ENCODE assay signal across 18 mouse cellular contexts in the genomic region with DNA sequence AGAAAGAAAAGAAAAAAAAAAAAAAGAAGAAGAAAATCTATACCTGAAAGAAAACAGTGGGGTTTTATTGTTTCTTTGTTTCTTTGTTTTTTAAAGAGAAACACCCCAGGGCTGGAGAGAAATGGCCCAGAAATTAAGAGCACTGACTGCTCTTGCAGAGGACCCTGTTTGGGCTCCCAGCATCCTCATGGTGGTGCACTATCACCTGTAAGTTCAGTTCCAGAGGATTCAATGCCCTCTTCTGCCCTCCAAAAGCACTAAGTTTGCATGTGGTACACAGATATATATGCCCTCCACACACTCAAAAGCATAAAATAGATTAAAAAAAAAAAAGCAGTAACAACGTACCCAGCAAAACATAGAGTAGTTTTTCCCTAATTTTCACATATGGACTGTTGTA.
DNase-seq lines count a peak whose midpoint lies in the region; TF ChIP-seq lines count a peak whose summit lies in the region.
"Had no signal": no experiment of that assay in that cellular context is flagged by ENCODE, and none has a peak within 500 bp of the region (broad histone marks: within the 10 kb centered on the region; RNA-seq: fewer than 3 reads in every experiment).

No protein-coding gene starts in this region.

- 95% methylated on average over 1 of the region's 1 CpGs for WGBS in kidney, adult 2 months
- 100% methylated on average over 1 of the region's 1 CpGs for WGBS in thymus, adult 2 months

- no peak overlapping the region for H3K4me3 ChIP-seq in kidney, adult 2 months (ENCODE audit: insufficient read depth, low read depth, low read length)
- H3K4me3 ChIP-seq in thymus, adult 2 months (ENCODE audit: control insufficient read depth, insufficient read depth, low read length), result no peak overlapping the region
- H3K4me3 ChIP-seq: embryonic facial prominence, embryonic 15.5 days; heart, embryonic 15.5 days; liver, embryonic 13.5 days; lung, embryonic 15.5 days had no signal

- TF ChIP-seq POLR2A in kidney, adult 2 months (IDR thresholded peaks at IDR 0.05; ENCODE audit: low read depth, low read length), result no peak
- no peak for TF ChIP-seq POLR2A in thymus, adult 2 months (IDR thresholded peaks at IDR 0.05; ENCODE audit: control insufficient read depth, extremely low read depth, insufficient read depth, low read length, poor library complexity)

- peak; percentile 42 to 48 for DNase-seq in cerebellum, postnatal 10 days
- DNase-seq in cerebellum, postnatal 25 days, result no peak
- DNase-seq in kidney, postnatal 36 days, result peak; percentile 19 to 50
- no peak for DNase-seq in kidney, adult 2 months
- DNase-seq in thymus, adult 2 months, result peak; percentile 32
- no peak for DNase-seq in thymus, postnatal 0 days (ENCODE audit: low spot score)
- DNase-seq in spleen, postnatal 36 days (ENCODE audit: low spot score in 2 of 2), result no peak
- DNase-seq: cerebellum, adult 2 months; gastrocnemius, postnatal 10 days; kidney, adult 8-10 months; kidney, postnatal 14 days; liver, embryonic 13.5 days had no signal

- peaks cover 6% of the 10 kb centered on the region for H3K4me1 ChIP-seq in kidney, adult 2 months (ENCODE audit: control insufficient read depth, insufficient read depth, low read length)
- H3K4me1 ChIP-seq in thymus, adult 2 months (replicated peaks; ENCODE audit: control insufficient read depth, insufficient read depth, low read length), result no peaks in the 10 kb centered on the region

- H3K27me3 ChIP-seq in kidney, adult 2 months (replicated peaks; ENCODE audit: control insufficient read depth, insufficient read depth, low read length), result no peaks in the 10 kb centered on the region
- H3K27me3 ChIP-seq in thymus, adult 2 months (ENCODE audit: control insufficient read depth, insufficient read depth, low read length), result no peaks in the 10 kb centered on the region
- H3K27me3 ChIP-seq: CH12.LX; embryonic facial prominence, embryonic 15.5 days; heart, embryonic 15.5 days; liver, embryonic 13.5 days; lung, embryonic 15.5 days; Patski had no signal

- peaks cover 7% of the 10 kb centered on the region; the same call in 1 of the 2 replicates for H3K36me3 ChIP-seq in kidney, adult 2 months (ENCODE audit: control insufficient read depth, insufficient read depth, low read length)
- H3K36me3 ChIP-seq in thymus, adult 2 months (ENCODE audit: control insufficient read depth, insufficient read depth, low read length), result peaks cover 13% of the 10 kb centered on the region
- H3K36me3 ChIP-seq: embryonic facial prominence, embryonic 15.5 days; liver, embryonic 13.5 days; lung, embryonic 15.5 days had no signal

- H3K27ac ChIP-seq in kidney, adult 2 months (ENCODE audit: insufficient read depth, low read depth, low read length), result no peak overlapping the region
- H3K27ac ChIP-seq in thymus, adult 2 months (ENCODE audit: control insufficient read depth, insufficient read depth, low read length), result no peak overlapping the region
- H3K27ac ChIP-seq: heart, embryonic 15.5 days; hindbrain, embryonic 14.5 days; liver, embryonic 13.5 days; lung, embryonic 15.5 days had no signal

- no peak for TF ChIP-seq CTCF in kidney, adult 2 months (conservative IDR thresholded peaks at IDR 0.05; ENCODE audit: insufficient read depth, insufficient read length, low read depth, low read length)
- no peak for TF ChIP-seq CTCF in thymus, adult 2 months (IDR thresholded peaks at IDR 0.05; ENCODE audit: borderline replicate concordance, control insufficient read depth, extremely low read depth, insufficient read depth, low read length, poor library complexity)

Comparison
In these comparisons a context has a peak if more than half of its experiments do, and no peak if none do; other contexts are left out.
1. DNase-seq: peak in cerebellum, postnatal 10 days (2 of 2), kidney, postnatal 36 days (2 of 2) and thymus, adult 2 months (single experiment); none in cerebellum, postnatal 25 days (0 of 2), kidney, adult 2 months (single experiment), thymus, postnatal 0 days (single experiment) and spleen, postnatal 36 days (0 of 2).